Mouse (Mus musculus) lung, adult 2 months (tissue): Measurements from ENCODE around the gene Arid5a. TPM values are rescaled to one million over a fixed set of nuclear protein-coding genes. Genes with fewer than 3 reads are reported as not detected.
A peak's percentile ranks its signal among the peaks of the same experiment; 100 is the strongest.

ENCODE experiments used
- DNase-seq: peaks from one replicate; pipeline ENCODE4 v3.0.0; 2022
- H3K4me1 ChIP-seq: fragments of 200-500 bp; 2 replicates; pipeline ENCODE4 v1.6.1; 2011; ENCODE audit warnings: low read length; ENCODE audit not compliant: control insufficient read depth, insufficient read depth
- H3K4me3 ChIP-seq: fragments of 200-500 bp; replicated peaks from 2 replicates; pipeline ENCODE3; 2011; ENCODE audit warnings: low read depth, mild to moderate bottlenecking, control low read depth, low read length; ENCODE audit errors: extremely low read depth
- CTCF ChIP-seq: fragments of 200-500 bp; IDR thresholded peaks from 2 replicates; pipeline ENCODE4 v1.5.1; 2011; ENCODE audit warnings: mild to moderate bottlenecking, low read length, control low read depth; ENCODE audit not compliant: insufficient read depth
- POLR2A ChIP-seq: fragments of 200-500 bp; IDR thresholded peaks from 2 replicates; pipeline ENCODE4 v1.6.1; 2011; ENCODE audit warnings: low read depth, mild to moderate bottlenecking, control low read depth, low read length, borderline replicate concordance; ENCODE audit errors: extremely low read depth
- WGBS: fragments of 180-500 bp; shearing (Covaris S2); methylation state at CpG from one replicate; pipeline ENCODE4 v1.1.7; 2018; 5-methylcytosine and 5-hydroxymethylcytosine counted together
- polyA plus RNA-seq: library from polyadenylated mRNA; depleted of rRNA; stranded (reverse); fragments of >200 nt; gene quantifications from 2 replicates; pipeline ENCODE4 v1.2.3, GENCODE M21; 2012; rRNA removed

The Arid5a gene
- 11.2 and 13.8 TPM in 2 replicates for polyA plus RNA-seq

GRCm38 (mm10) chr1:36307495-36308280 is at the start of gene Arid5a:
TSS of gene Arid5a (plus strand) at chr1:36307733.
- Histone ChIP-seq H3K4me3 (peak within 1 kb of the TSS; percentile 79), H3K4me1 (peaks cover 14% of the 10 kb centered on the region)
- TF ChIP-seq POLR2A (peak; percentile 100), CTCF (no peak)
- WGBS: 1% methylated on average over 65 of the region's 65 CpGs
- DNase-seq: peak; percentile 85

GRCm38 (mm10) chr1:36258631-36259030 is 48.9 kb upstream of the Arid5a start:
- no peak overlapping the region for H3K4me3 ChIP-seq
- peaks cover 5% of the 10 kb centered on the region for H3K4me1 ChIP-seq
- DNase-seq: no peak
- WGBS: 28% methylated on average over 2 of the region's 2 CpGs
- TF ChIP-seq CTCF: no peak
- TF ChIP-seq POLR2A: no peak

- 72% methylated on average over 2 of the region's 2 CpGs for WGBS
- no peak for DNase-seq
Measured at GRCm38 (mm10) chr1:36259281-36259680, 48.3 kb upstream of the Arid5a start.

GRCm38 (mm10) chr1:36260418-36260817 is 47.1 kb upstream of the Arid5a start:
- Histone ChIP-seq H3K4me3 (no peak overlapping the region), H3K4me1 (peaks cover 6% of the 10 kb centered on the region)
- TF ChIP-seq CTCF (no peak), POLR2A (no peak)
- WGBS: 77% methylated on average over 1 of the region's 1 CpGs
- no peak for DNase-seq

More at GRCm38 (mm10) chr1:36259281-36259680, 48.3 kb upstream of the Arid5a start:
- H3K4me3 ChIP-seq: no peak overlapping the region
- peaks cover 8% of the 10 kb centered on the region for H3K4me1 ChIP-seq
- TF ChIP-seq POLR2A (no peak), CTCF (no peak)

- no peak overlapping the region for H3K4me3 ChIP-seq
- no peak for TF ChIP-seq POLR2A
- TF ChIP-seq CTCF: no peak
- peaks cover 6% of the 10 kb centered on the region for H3K4me1 ChIP-seq
- DNase-seq: no peak
- WGBS: 68% methylated on average over 19 of the region's 19 CpGs
Measured at GRCm38 (mm10) chr1:36261708-36262504, 45.6 kb upstream of the Arid5a start.

GRCm38 (mm10) chr1:36263833-36264488 is 43.6 kb upstream of the Arid5a start:
- no peak overlapping the region for H3K4me3 ChIP-seq
- 19% methylated on average over 13 of the region's 13 CpGs for WGBS
- TF ChIP-seq CTCF: no peak
- TF ChIP-seq POLR2A: no peak

GRCm38 (mm10) chr1:36266293-36266692 is 41.2 kb upstream of the Arid5a start:
- 66% methylated on average over 6 of the region's 6 CpGs for WGBS
- peaks cover 13% of the 10 kb centered on the region for H3K4me1 ChIP-seq
- H3K4me3 ChIP-seq: no peak overlapping the region
- TF ChIP-seq CTCF: no peak
- no peak for TF ChIP-seq POLR2A
- no peak for DNase-seq

More at GRCm38 (mm10) chr1:36263833-36264488, 43.6 kb upstream of the Arid5a start:
- DNase-seq: no peak
- peaks cover 6% of the 10 kb centered on the region for H3K4me1 ChIP-seq

GRCm38 (mm10) chr1:36267595-36267994 is 39.9 kb upstream of the Arid5a start:
- no peak for DNase-seq
- WGBS: over 99% methylated on average over 3 of the region's 3 CpGs

GRCm38 (mm10) chr1:36269121-36269795 is 38.3 kb upstream of the Arid5a start:
- H3K4me1 ChIP-seq: peaks cover 16% of the 10 kb centered on the region
- WGBS: 55% methylated on average over 54 of the region's 54 CpGs

More at GRCm38 (mm10) chr1:36267595-36267994, 39.9 kb upstream of the Arid5a start:
- Histone ChIP-seq H3K4me1 (peaks cover 18% of the 10 kb centered on the region), H3K4me3 (no peak overlapping the region)
- TF ChIP-seq POLR2A: no peak

More at GRCm38 (mm10) chr1:36269121-36269795, 38.3 kb upstream of the Arid5a start:
- no peak overlapping the region for H3K4me3 ChIP-seq
- TF ChIP-seq CTCF: no peak
- no peak for TF ChIP-seq POLR2A
- DNase-seq: no peak
